Comparison of ENCODE assay signal across 23 mouse cellular contexts in genomic region chr1:36929996-36930395, GRCm38 (mm10). TPM values are rescaled to one million over a fixed set of nuclear protein-coding genes. Genes with fewer than 3 reads are reported as not detected.
DNase-seq lines count a peak whose midpoint lies in the region; ATAC-seq and TF ChIP-seq lines count a peak whose summit lies in the region.
"Had no signal": no experiment of that assay in that cellular context is flagged by ENCODE, and none has a peak within 500 bp of the region (broad histone marks: within the 10 kb centered on the region; RNA-seq: fewer than 3 reads in every experiment).

No protein-coding gene starts in this region.

- H3K36me3 ChIP-seq in hindbrain, postnatal 0 days (ENCODE audit: insufficient read depth, low read length), result no peaks in the 10 kb centered on the region
- no peaks in the 10 kb centered on the region for H3K36me3 ChIP-seq in hindbrain, embryonic 13.5 days
- H3K36me3 ChIP-seq in lung, postnatal 0 days (ENCODE audit: insufficient read depth, low read length), result no peaks in the 10 kb centered on the region
- H3K36me3 ChIP-seq in liver, embryonic 14.5 days (replicated peaks; ENCODE audit: control insufficient read depth, insufficient read depth, low read depth), result no peaks in the 10 kb centered on the region; the same call in none of the 2 replicates
- H3K36me3 ChIP-seq: embryonic facial prominence, embryonic 13.5 days; heart, embryonic 13.5 days; limb, embryonic 12.5 days; midbrain, embryonic 13.5 days had no signal

- H3K4me3 ChIP-seq in hindbrain, postnatal 0 days (ENCODE audit: low read length), result no peak overlapping the region
- no peak overlapping the region for H3K4me3 ChIP-seq in hindbrain, embryonic 13.5 days
- H3K4me3 ChIP-seq in lung, postnatal 0 days (ENCODE audit: low read depth, low read length), result no peak overlapping the region
- no peak overlapping the region for H3K4me3 ChIP-seq in liver, embryonic 14.5 days (ENCODE audit: insufficient read depth in 1 of 2, low read depth in 2 of 2, low read length in 2 of 2)
- H3K4me3 ChIP-seq: embryonic facial prominence, embryonic 13.5 days; heart, embryonic 13.5 days; limb, embryonic 12.5 days; midbrain, embryonic 13.5 days had no signal

- intact Hi-C loops in left cerebral cortex, postnatal 36 days (cut with DNase I), result loop anchor here (10.0 kb wide), 2 partner anchors 105 to 245 kb away; no protein-coding TSS in a partner anchor

- TF ChIP-seq CTCF in hindbrain, postnatal 0 days (IDR thresholded peaks at IDR 0.05; ENCODE audit: low read depth), result peak; percentile 30
- peak; percentile 41 for TF ChIP-seq CTCF in lung, postnatal 0 days (IDR thresholded peaks at IDR 0.05)
- TF ChIP-seq CTCF in liver, embryonic 14.5 days (IDR thresholded peaks at IDR 0.05; ENCODE audit: low read depth), result peak; percentile 40; the same call in 1 of the 2 replicates

- no peak overlapping the region for H3K4me2 ChIP-seq in hindbrain, postnatal 0 days (ENCODE audit: low read depth, low read length)
- no peak overlapping the region for H3K4me2 ChIP-seq in hindbrain, embryonic 13.5 days
- no peak overlapping the region for H3K4me2 ChIP-seq in lung, postnatal 0 days (replicated peaks; ENCODE audit: low read depth, low read length)
- H3K4me2 ChIP-seq in liver, embryonic 14.5 days (ENCODE audit: low read depth), result no peak overlapping the region
- H3K4me2 ChIP-seq: embryonic facial prominence, embryonic 13.5 days; heart, embryonic 13.5 days; limb, embryonic 12.5 days; lung, embryonic 14.5 days; midbrain, embryonic 13.5 days had no signal

- no peak for TF ChIP-seq EP300 in lung, postnatal 0 days (IDR thresholded peaks at IDR 0.05)
- TF ChIP-seq EP300 in liver, embryonic 14.5 days (IDR thresholded peaks at IDR 0.05; ENCODE audit: low read depth), result no peak

- no peak overlapping the region for H3K27ac ChIP-seq in hindbrain, postnatal 0 days
- H3K27ac ChIP-seq in hindbrain, embryonic 13.5 days, result no peak overlapping the region
- H3K27ac ChIP-seq in lung, postnatal 0 days (ENCODE audit: low read length), result no peak overlapping the region
- no peak overlapping the region for H3K27ac ChIP-seq in liver, embryonic 14.5 days
- H3K27ac ChIP-seq: embryonic facial prominence, embryonic 13.5 days; heart, embryonic 13.5 days; limb, embryonic 12.5 days; midbrain, embryonic 13.5 days had no signal

- 74% methylated on average over 2 of the region's 2 CpGs for WGBS in hindbrain, postnatal 0 days
- WGBS in hindbrain, embryonic 13.5 days, result 96% methylated on average over 2 of the region's 2 CpGs
- WGBS in lung, postnatal 0 days, result 85% methylated on average over 2 of the region's 2 CpGs
- 84% methylated on average over 2 of the region's 2 CpGs for WGBS in liver, embryonic 14.5 days (ENCODE audit: insufficient replicate concordance)

- H3K9me3 ChIP-seq in hindbrain, postnatal 0 days (ENCODE audit: low read length), result no peaks in the 10 kb centered on the region
- H3K9me3 ChIP-seq in hindbrain, embryonic 13.5 days, result no peaks in the 10 kb centered on the region
- H3K9me3 ChIP-seq in lung, postnatal 0 days (ENCODE audit: low read length), result no peaks in the 10 kb centered on the region
- no peaks in the 10 kb centered on the region for H3K9me3 ChIP-seq in liver, embryonic 14.5 days (ENCODE audit: control insufficient read depth, low read length)
- H3K9me3 ChIP-seq: embryonic facial prominence, embryonic 13.5 days; heart, embryonic 13.5 days; limb, embryonic 12.5 days; midbrain, embryonic 13.5 days had no signal

- H3K27me3 ChIP-seq in hindbrain, postnatal 0 days (ENCODE audit: insufficient read depth, low read length), result no peaks in the 10 kb centered on the region
- no peaks in the 10 kb centered on the region for H3K27me3 ChIP-seq in hindbrain, embryonic 13.5 days
- H3K27me3 ChIP-seq in lung, postnatal 0 days (replicated peaks; ENCODE audit: insufficient read depth, low read length), result no peaks in the 10 kb centered on the region
- H3K27me3 ChIP-seq in liver, embryonic 14.5 days (ENCODE audit: control insufficient read depth, insufficient read depth, low read length), result no peaks in the 10 kb centered on the region
- H3K27me3 ChIP-seq: embryonic facial prominence, embryonic 13.5 days; heart, embryonic 13.5 days; limb, embryonic 12.5 days; midbrain, embryonic 13.5 days had no signal

- no peak overlapping the region for H3K9ac ChIP-seq in hindbrain, postnatal 0 days (replicated peaks; ENCODE audit: low read length)
- no peak overlapping the region for H3K9ac ChIP-seq in hindbrain, embryonic 13.5 days
- H3K9ac ChIP-seq in lung, postnatal 0 days (replicated peaks; ENCODE audit: low read depth), result no peak overlapping the region
- H3K9ac ChIP-seq in liver, embryonic 14.5 days (replicated peaks), result no peak overlapping the region
- H3K9ac ChIP-seq: embryonic facial prominence, embryonic 13.5 days; heart, embryonic 13.5 days; limb, embryonic 12.5 days; lung, embryonic 14.5 days; midbrain, embryonic 13.5 days had no signal

- ATAC-seq in hindbrain, postnatal 0 days, result no peak
- ATAC-seq in hindbrain, embryonic 13.5 days (ENCODE audit: low FRiP score), result no peak
- ATAC-seq in lung, postnatal 0 days, result no peak
- ATAC-seq in liver, embryonic 14.5 days (ENCODE audit: insufficient read depth), result no peak
- no peak for ATAC-seq in erythroblast, adult 5-6 weeks (replicated peaks; ENCODE audit: low FRiP score, poor library complexity, severe bottlenecking)
- ATAC-seq: activated CD4-positive, CD25-positive, alpha-beta regulatory T cell, adult 4 months; forebrain, embryonic 16.5 days; hindbrain, embryonic 16.5 days; midbrain, embryonic 13.5 days had no signal

- peaks cover 6% of the 10 kb centered on the region; the same call in 1 of the 2 replicates for H3K4me1 ChIP-seq in hindbrain, postnatal 0 days (ENCODE audit: insufficient read depth, low read length)
- H3K4me1 ChIP-seq in hindbrain, embryonic 13.5 days (replicated peaks), result peaks cover 12% of the 10 kb centered on the region
- H3K4me1 ChIP-seq in lung, postnatal 0 days (ENCODE audit: insufficient read depth, low read depth, low read length), result no peaks in the 10 kb centered on the region; the same call in 1 of the 2 replicates
- peaks cover 64 to 66% of the 10 kb centered on the region in 2 experiments for H3K4me1 ChIP-seq in liver, embryonic 14.5 days (replicated peaks; ENCODE audit: control insufficient read depth in 2 of 2, insufficient read depth in 2 of 2, low read length in 1 of 2)

- DNase-seq in hindbrain, postnatal 0 days (ENCODE audit: low spot score), result no peak
- DNase-seq in lung, postnatal 0 days (ENCODE audit: low spot score), result no peak
- DNase-seq in lung, postnatal 25 days (ENCODE audit: low spot score), result no peak
- DNase-seq in liver, embryonic 14.5 days (ENCODE audit: low read depth in 3 of 3, low spot score in 3 of 3), result no peak
- no peak for DNase-seq in left cerebral cortex, postnatal 36 days (ENCODE audit: low spot score in 2 of 2)
- DNase-seq: adrenal gland, postnatal 25 days; B cell, adult 2 months; cerebellum, adult 11 months; cerebellum, postnatal 14 days; heart, postnatal 36 days; kidney, adult 2 months; kidney, postnatal 14 days; lung, embryonic 14.5 days; thymus, postnatal 36 days had no signal

RNA-seq across cellular contexts. Expression of gene Tmem131, which starts 13.5 kb away (rescaled TPM):
- 21.5 and 22.9 TPM in 2 replicates for total RNA-seq in hindbrain, postnatal 0 days (2014; rRNA removed)
- polyA plus RNA-seq in hindbrain, postnatal 0 days (2015; fragmentation: Nextera tagmentation; extraction: Ambion mirVana), result 8.0 and 8.9 TPM in 2 replicates
- 11.6 and 11.7 TPM in 2 replicates for polyA plus RNA-seq in hindbrain, embryonic 13.5 days (2015; fragmentation: Nextera tagmentation; extraction: Ambion mirVana)
- polyA plus RNA-seq in lung, postnatal 0 days (2015; fragmentation: Nextera tagmentation; extraction: Ambion mirVana), result 5.9 and 6.0 TPM in 2 replicates
- polyA plus RNA-seq in liver, embryonic 14.5 days (2012; rRNA removed), result 13.6 and 14.9 TPM in 2 replicates
- polyA plus RNA-seq in liver, embryonic 14.5 days (2014; fragmentation: Nextera tagmentation; extraction: Ambion mirVana), result 10.6 and 11.2 TPM in 2 replicates
- 214 and 220 TPM in 2 replicates for total RNA-seq in erythroblast, adult 5-6 weeks (2015; ENCODE audit: low replicate concordance)
- total RNA-seq in erythroblast, adult 5-6 weeks (2017; ENCODE audit: low replicate concordance), result 159 and 168 TPM in 2 replicates
- 10 to 100 TPM; 49.7 to 65.2 TPM for total RNA-seq in left cerebral cortex, postnatal 36 days (2021)
